Mouse (Mus musculus) mouse trophoblast stem cell (cell line): ENCODE measurements around the gene Tuft1.

ENCODE experiments used
- in situ Hi-C, 2 experiments: fragments of 300-500 bp; cut with MseI, MboI; formaldehyde crosslinking; loops; 2 replicates in 1 of 2; 3 replicates in 1 of 2; pipeline ENCODE4 v1.15.1; 2025

Gene Tuft1

DNA sequence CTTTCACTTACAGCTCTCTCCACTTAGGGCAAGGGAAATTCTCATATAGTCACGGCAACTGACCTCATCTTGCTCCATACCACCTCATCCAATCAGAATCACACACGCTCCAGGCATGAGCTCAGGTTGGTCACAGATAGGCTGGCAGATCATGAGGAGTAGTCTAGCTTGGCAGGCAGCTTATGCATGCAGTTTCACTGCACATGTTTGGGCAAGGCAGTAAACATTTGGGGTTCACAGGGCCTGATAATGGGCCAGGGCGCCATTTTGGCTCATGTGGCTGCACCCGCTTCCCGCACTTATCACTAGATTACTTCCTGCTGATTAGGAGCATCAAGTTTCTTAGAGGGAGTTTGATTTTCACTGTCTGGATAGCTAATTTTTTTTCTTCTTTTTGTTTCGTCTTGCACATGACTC, 62.8 kb downstream of the Tuft1 start:
- in situ Hi-C loops, result no loop called here

DNA sequence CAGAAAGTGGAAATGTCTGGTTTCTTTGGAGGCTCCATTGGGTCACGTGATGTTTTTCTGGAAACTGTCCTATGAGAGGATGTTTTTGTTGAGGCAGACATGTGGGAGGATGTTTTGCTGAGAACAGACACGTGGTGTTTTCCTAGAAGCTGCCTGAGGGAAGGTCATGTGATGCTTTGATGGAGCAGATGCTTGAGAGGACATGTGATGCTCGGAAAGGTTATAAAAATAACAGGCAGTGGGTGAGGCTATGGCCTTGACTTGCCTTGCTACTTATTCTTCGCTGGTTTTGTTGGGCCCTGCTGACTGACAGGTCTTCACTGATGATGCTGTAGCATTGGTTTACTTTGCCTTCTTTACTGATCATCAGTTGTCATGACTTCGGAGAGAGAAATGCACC, 67.6 kb downstream of the Tuft1 start:
- in situ Hi-C loops, result no loop called here

- in situ Hi-C loops, result no loop called here
Observed at GRCm38 (mm10) chr3:94587962-94588361, 70.7 kb downstream of the Tuft1 start.

DNA sequence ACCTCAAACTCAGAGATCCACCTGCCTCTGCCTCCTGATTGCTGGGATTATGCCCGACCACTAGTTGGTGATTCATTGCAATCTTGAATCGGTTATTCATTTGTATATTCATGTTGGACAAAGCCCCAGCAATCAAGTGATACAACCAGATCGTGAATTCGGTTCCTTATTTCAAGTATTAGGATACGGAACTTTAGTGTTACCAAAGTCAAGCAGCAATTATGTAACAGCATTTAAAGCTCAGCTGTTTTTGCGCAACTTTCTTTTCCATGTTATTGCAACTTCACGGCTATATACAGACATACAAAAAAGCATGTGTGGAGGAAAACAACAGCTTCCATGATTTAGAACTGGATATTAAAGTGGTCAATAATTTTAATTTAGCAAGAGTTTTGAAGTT, 75.7 kb downstream of the Tuft1 start:
- in situ Hi-C loops, result no loop called here

DNA sequence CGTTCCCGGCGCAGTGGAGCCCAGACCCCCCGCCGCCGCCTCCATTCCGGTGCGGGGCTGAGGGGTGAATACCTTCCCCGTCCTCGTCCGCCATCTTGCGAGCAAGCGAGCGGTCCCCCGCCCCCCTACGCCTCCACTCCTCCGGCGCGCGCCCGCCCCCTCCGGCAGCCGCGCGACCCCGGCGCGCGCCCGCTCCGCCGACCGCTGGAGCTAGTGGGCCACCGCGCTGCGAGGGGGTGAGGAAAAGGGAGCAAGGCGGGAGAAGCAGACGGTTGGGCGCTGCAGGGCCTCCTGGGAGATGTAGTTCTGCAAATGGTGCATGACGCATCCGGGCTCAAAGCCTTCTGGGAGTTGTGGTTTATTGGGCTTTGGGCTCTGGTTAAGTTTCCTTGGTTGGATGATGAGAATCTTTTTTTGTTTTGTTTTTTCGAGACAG, 76.2 kb downstream of the Tuft1 start, which contains the start of gene Snx27:
Snx27 (minus strand) TSS at position 261 of the 436 bp plus-strand sequence.
- in situ Hi-C loops, result no loop called here

- in situ Hi-C loops, result no loop called here
Observed at GRCm38 (mm10) chr3:94581793-94582455, 76.7 kb downstream of the Tuft1 start.

DNA sequence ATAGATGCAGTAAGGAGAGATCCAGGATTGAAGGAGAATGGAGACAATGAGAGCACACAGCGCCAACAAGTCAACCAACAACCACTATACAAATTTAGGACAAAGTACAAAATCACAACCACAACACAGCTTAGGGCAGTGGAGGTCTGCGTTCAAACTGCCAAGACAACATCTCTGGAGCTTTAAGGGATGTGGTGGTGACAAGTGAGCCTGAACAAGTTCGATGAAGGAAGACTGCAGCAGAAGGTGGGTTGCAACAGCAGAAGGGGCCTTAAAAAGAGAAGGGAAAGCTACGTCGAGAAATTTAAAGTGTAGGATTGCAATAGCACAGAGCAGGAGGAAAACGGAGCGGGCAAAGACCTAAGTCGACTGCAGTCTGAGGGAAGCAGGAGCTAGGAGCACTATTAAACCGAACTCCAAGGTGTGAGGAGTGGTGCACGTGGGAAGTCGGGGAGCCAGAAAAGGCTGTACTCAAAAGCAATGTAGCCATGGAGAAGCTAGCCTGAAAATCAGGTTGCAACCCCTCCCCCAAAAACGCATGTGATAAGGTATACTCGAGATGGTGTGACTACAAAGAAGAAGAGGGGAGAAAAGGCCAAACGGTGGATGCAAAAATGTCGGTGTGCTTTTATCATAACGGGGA, 77.4 kb downstream of the Tuft1 start:
- in situ Hi-C loops, result no loop called here

GRCm38 (mm10) chr3:94574506-94574905, 84.2 kb downstream of the Tuft1 start:
- in situ Hi-C loops, result no loop called here

DNA sequence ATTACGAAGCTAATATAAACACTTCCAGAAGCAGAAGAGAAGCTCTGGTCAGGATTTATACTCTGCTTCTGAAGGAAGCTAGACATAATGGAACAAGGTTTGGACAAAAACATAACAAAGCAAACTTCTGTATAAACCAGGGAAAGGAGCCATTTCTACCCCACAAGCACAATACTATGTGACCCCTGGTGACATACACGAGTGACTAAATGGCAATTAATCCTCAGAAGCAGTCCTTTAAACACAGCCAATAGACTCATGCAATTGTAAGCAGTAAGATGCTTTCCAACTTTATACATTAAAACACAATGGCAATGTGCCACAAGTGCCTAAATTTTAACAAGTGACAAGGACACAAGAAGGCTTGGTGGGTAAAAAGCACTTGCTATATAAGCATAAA, 91.4 kb downstream of the Tuft1 start:
- in situ Hi-C loops, result no loop called here

DNA sequence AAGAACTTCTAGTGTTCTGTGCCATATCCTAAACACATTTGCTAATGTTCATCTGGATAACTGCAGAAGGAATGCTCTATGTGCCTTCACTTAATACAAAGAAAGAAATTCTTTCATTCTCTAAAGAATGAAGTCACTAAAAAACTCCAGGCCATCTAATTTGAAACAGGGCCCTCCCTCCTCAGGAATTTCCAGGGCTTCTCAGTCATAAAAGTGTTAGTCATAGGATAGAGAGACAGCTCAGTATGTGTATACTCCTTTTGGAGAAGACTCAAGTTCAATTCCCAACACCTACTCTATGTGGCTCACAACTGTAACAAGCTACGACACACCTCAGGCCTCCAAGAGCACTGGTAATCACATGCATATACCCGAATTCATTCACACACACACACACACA, 93.1 kb downstream of the Tuft1 start:
- in situ Hi-C loops, result no loop called here

GRCm38 (mm10) chr3:94565127-94565526, 93.5 kb downstream of the Tuft1 start:
- in situ Hi-C loops, result no loop called here

DNA sequence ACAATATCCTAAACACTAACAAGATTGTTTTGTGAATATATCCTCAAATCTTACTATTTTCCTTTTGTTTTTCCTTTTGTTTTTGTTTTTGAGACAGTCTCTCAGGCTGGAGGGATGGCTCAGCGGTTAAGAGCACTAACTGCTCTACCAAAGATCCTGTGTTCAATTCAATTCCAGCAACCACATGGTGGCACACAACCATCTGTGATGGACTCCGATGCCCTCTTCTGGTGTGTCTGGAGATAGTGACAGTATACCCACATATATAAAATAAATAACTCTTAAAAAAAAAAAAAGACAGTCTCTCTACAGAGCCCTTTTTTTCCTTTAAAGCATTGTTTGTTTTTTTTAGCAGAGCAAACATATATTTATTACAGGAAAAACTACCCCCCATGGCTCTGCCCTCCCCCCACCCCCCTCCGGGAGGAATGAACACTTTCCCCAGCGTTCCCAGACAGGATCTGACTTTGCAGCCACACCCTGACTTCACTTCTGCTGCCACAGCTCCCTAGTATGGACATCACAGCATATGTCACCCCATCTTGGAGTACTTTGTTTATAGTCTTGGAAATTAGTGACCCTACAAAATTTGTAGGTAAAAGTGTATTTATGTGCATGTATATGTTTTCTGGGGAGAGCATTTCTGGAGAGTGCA, 94.2 kb downstream of the Tuft1 start:
- in situ Hi-C loops, result no loop called here

DNA sequence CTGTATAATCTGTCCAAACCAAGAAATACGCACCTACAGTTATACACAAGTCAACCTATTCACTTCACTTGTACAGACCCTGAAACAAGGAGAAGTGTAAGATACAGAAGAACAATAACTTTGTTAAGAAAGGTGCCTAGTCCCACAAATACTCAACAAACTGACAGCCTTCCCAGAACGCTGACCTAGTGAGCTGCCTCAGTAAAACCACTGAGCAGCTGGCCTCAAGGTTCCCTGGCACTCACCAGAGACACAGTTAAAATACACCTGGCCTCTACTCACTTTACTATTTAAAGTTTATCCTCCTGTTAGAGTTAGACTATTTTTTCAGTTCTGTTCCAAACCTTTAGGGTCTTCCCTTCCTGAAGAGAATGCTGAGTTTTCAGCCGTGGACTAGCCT, 95.5 kb downstream of the Tuft1 start:
- in situ Hi-C loops, result no loop called here
